Mouse (Mus musculus) limb, embryonic 10.5 days (tissue): ENCODE data around the gene Mfsd5. TPM values are rescaled to one million over a fixed set of nuclear protein-coding genes. Genes with fewer than 3 reads are reported as not detected.
A peak's percentile ranks its signal among the peaks of the same experiment; 100 is the strongest.

Experiments used
- DNase-seq: peaks from one replicate; pipeline ENCODE4 v3.0.0-alpha.2; 2017; ENCODE audit warnings: low spot score
- H3K27ac ChIP-seq: fragments of 300-500 bp; sonication (generic); 2 replicates; pipeline ENCODE4 v1.5.1; 2016; ENCODE audit warnings: mild to moderate bottlenecking
- H3K27me3 ChIP-seq: fragments of 300-500 bp; sonication (generic); 2 replicates; pipeline ENCODE4 v1.6.1; 2016; ENCODE audit warnings: low read depth, mild to moderate bottlenecking; ENCODE audit not compliant: poor library complexity, severe bottlenecking
- H3K36me3 ChIP-seq: fragments of 300-500 bp; sonication (generic); 2 replicates; pipeline ENCODE4 v1.6.1; 2016; ENCODE audit warnings: mild to moderate bottlenecking, moderate library complexity
- H3K4me1 ChIP-seq: fragments of 300-500 bp; sonication (generic); 2 replicates; pipeline ENCODE4 v1.6.1; 2016
- H3K4me3 ChIP-seq: fragments of 300-500 bp; sonication (generic); 2 replicates; pipeline ENCODE4 v1.5.1; 2016; ENCODE audit warnings: mild to moderate bottlenecking, moderate library complexity
- H3K9me3 ChIP-seq: fragments of 300-500 bp; sonication (generic); replicated peaks from 2 replicates; pipeline ENCODE4 v1.6.1; 2016; ENCODE audit warnings: mild to moderate bottlenecking
- WGBS: fragments of 180-500 bp; shearing (Covaris S2); methylation state at CpG from one replicate; pipeline ENCODE4 v1.1.7; 2016; 5-methylcytosine and 5-hydroxymethylcytosine counted together
- polyA plus RNA-seq: library from polyadenylated mRNA; unstranded; fragments of >200 nt; fragmentation: Nextera tagmentation; extraction: Ambion mirVana; gene quantifications from 2 replicates; pipeline ENCODE4 v1.2.1, GENCODE M21; 2016

The Mfsd5 gene
- 69.5 and 76.5 TPM in 2 replicates for polyA plus RNA-seq

- H3K4me3 ChIP-seq: peak within 1 kb of the TSS; percentile 74
- H3K4me1 ChIP-seq: peaks cover 26% of the 10 kb centered on the region
- no peaks in the 10 kb centered on the region for H3K27me3 ChIP-seq
- H3K36me3 ChIP-seq: peaks cover 27% of the 10 kb centered on the region
- no peaks in the 10 kb centered on the region for H3K9me3 ChIP-seq
- peak within 1 kb of the TSS; percentile 89 for H3K27ac ChIP-seq
- WGBS: under 1% methylated on average over 65 of the region's 65 CpGs
- peak; percentile 95 for DNase-seq
Measured at GRCm38 (mm10) chr15:102279092-102279782, at the start of gene Mfsd5. Gene Mfsd5 (plus strand): TSS chr15:102279454.

- 82% methylated on average over 17 of the region's 17 CpGs for WGBS
- no peaks in the 10 kb centered on the region for H3K9me3 ChIP-seq
- DNase-seq: no peak
- H3K4me1 ChIP-seq: peaks cover 46% of the 10 kb centered on the region
- peaks cover 24% of the 10 kb centered on the region for H3K36me3 ChIP-seq
- H3K27ac ChIP-seq: no peak overlapping the region
- H3K4me3 ChIP-seq: no peak overlapping the region
- H3K27me3 ChIP-seq: no peaks in the 10 kb centered on the region
Measured at GRCm38 (mm10) chr15:102230408-102231321, 48.6 kb upstream of the Mfsd5 start.

GRCm38 (mm10) chr15:102231748-102232147 lies 47.5 kb upstream of the Mfsd5 start, which contains the start of gene Itgb7:
Gene Itgb7 (minus strand): TSS chr15:102231944.
- DNase-seq: no peak
- Histone ChIP-seq H3K27ac (0 out of 2 replicates have a peak within 1 kb of the TSS, but pooled peaks have one; percentile 36), H3K4me1 (peaks cover 54% of the 10 kb centered on the region), H3K27me3 (no peaks in the 10 kb centered on the region), H3K36me3 (peaks cover 34% of the 10 kb centered on the region), H3K9me3 (no peaks in the 10 kb centered on the region), H3K4me3 (no peak within 1 kb of the TSS)
- WGBS: 45% methylated on average over 6 of the region's 6 CpGs

- no peak overlapping the region for H3K4me3 ChIP-seq
- no peak for DNase-seq
- 85% methylated on average over 7 of the region's 7 CpGs for WGBS
- no peak overlapping the region for H3K27ac ChIP-seq
- peaks cover 44% of the 10 kb centered on the region for H3K36me3 ChIP-seq
- no peaks in the 10 kb centered on the region for H3K9me3 ChIP-seq
- no peaks in the 10 kb centered on the region for H3K27me3 ChIP-seq
- peaks cover 54% of the 10 kb centered on the region for H3K4me1 ChIP-seq
Measured at GRCm38 (mm10) chr15:102232764-102233163, 46.5 kb upstream of the Mfsd5 start.

- H3K4me3 ChIP-seq: no peak overlapping the region
- H3K9me3 ChIP-seq: no peaks in the 10 kb centered on the region
- H3K27ac ChIP-seq: 0 out of 2 replicates have a peak overlapping the region, but pooled peaks have one; percentile 2
- no peaks in the 10 kb centered on the region for H3K27me3 ChIP-seq
- peaks cover 55% of the 10 kb centered on the region for H3K36me3 ChIP-seq
- no peak for DNase-seq
- 22% methylated on average over 2 of the region's 2 CpGs for WGBS
- peaks cover 54% of the 10 kb centered on the region for H3K4me1 ChIP-seq
Measured at GRCm38 (mm10) chr15:102233896-102234295, 45.4 kb upstream of the Mfsd5 start.

- peak overlapping the region; percentile 71 for H3K27ac ChIP-seq
- H3K4me3 ChIP-seq: peak overlapping the region; percentile 23
- no peaks in the 10 kb centered on the region for H3K9me3 ChIP-seq
- H3K4me1 ChIP-seq: peaks cover 62% of the 10 kb centered on the region
- 40% methylated on average over 21 of the region's 21 CpGs for WGBS
- H3K36me3 ChIP-seq: peaks cover 71% of the 10 kb centered on the region
- no peak for DNase-seq
- H3K27me3 ChIP-seq: no peaks in the 10 kb centered on the region
Measured at GRCm38 (mm10) chr15:102235371-102236027, 43.8 kb upstream of the Mfsd5 start.

- WGBS: 92% methylated on average over 14 of the region's 14 CpGs
Measured at GRCm38 (mm10) chr15:102238543-102239259, 40.6 kb upstream of the Mfsd5 start.

GRCm38 (mm10) chr15:102239260-102239590 lies 40.0 kb upstream of the Mfsd5 start:
- peak; percentile 90 for DNase-seq
- H3K27me3 ChIP-seq: no peaks in the 10 kb centered on the region
- peak overlapping the region; percentile 17; the same call in 1 of the 2 replicates for H3K4me3 ChIP-seq
- no peak overlapping the region for H3K27ac ChIP-seq
- no peaks in the 10 kb centered on the region for H3K9me3 ChIP-seq
- peaks cover 65% of the 10 kb centered on the region for H3K4me1 ChIP-seq
- peaks cover 92% of the 10 kb centered on the region for H3K36me3 ChIP-seq
- 17% methylated on average over 9 of the region's 9 CpGs for WGBS

More at GRCm38 (mm10) chr15:102238543-102239259, 40.6 kb upstream of the Mfsd5 start:
- H3K9me3 ChIP-seq: no peaks in the 10 kb centered on the region
- DNase-seq: no peak
- H3K4me1 ChIP-seq: peaks cover 65% of the 10 kb centered on the region
- H3K27me3 ChIP-seq: no peaks in the 10 kb centered on the region
- no peak overlapping the region for H3K4me3 ChIP-seq
- H3K36me3 ChIP-seq: peaks cover 98% of the 10 kb centered on the region
- H3K27ac ChIP-seq: no peak overlapping the region

- Histone ChIP-seq H3K9me3 (no peaks in the 10 kb centered on the region), H3K27me3 (no peaks in the 10 kb centered on the region), H3K36me3 (peaks cover 86% of the 10 kb centered on the region), H3K4me1 (peaks cover 65% of the 10 kb centered on the region), H3K4me3 (no peak overlapping the region), H3K27ac (peak overlapping the region; percentile 26; the same call in 1 of the 2 replicates)
- WGBS: 82% methylated on average over 11 of the region's 11 CpGs
- DNase-seq: no peak
Measured at GRCm38 (mm10) chr15:102239851-102240250, 39.4 kb upstream of the Mfsd5 start.

- Histone ChIP-seq H3K27ac (no peak overlapping the region; the same call in 1 of the 2 replicates), H3K27me3 (no peaks in the 10 kb centered on the region), H3K9me3 (no peaks in the 10 kb centered on the region), H3K36me3 (peaks cover 79% of the 10 kb centered on the region), H3K4me3 (no peak overlapping the region), H3K4me1 (peaks cover 64% of the 10 kb centered on the region)
- WGBS: 78% methylated on average over 4 of the region's 4 CpGs
- DNase-seq: no peak
Measured at GRCm38 (mm10) chr15:102240607-102241006, 38.6 kb upstream of the Mfsd5 start.

- WGBS: 20% methylated on average over 12 of the region's 12 CpGs
Measured at GRCm38 (mm10) chr15:102242404-102243228, 36.6 kb upstream of the Mfsd5 start.

More at GRCm38 (mm10) chr15:102242404-102243228, 36.6 kb upstream of the Mfsd5 start:
- DNase-seq: no peak
- Histone ChIP-seq H3K27me3 (no peaks in the 10 kb centered on the region), H3K27ac (peak overlapping the region; percentile 95), H3K36me3 (peaks cover 59% of the 10 kb centered on the region), H3K9me3 (no peaks in the 10 kb centered on the region), H3K4me1 (peaks cover 74% of the 10 kb centered on the region), H3K4me3 (peak overlapping the region; percentile 86)
